ENCODE assay signal across 18 mouse cellular contexts in genomic region chr11:79535554-79535953, GRCm38 (mm10). TPM values are rescaled to one million over a fixed set of nuclear protein-coding genes. Genes with fewer than 3 reads are reported as not detected.
"Had no signal": no experiment of that assay in that cellular context is flagged by ENCODE, and none has a peak within 500 bp of the region (broad histone marks: within the 10 kb centered on the region; RNA-seq: fewer than 3 reads in every experiment).

No protein-coding gene starts in this region.

- H3K4me3 ChIP-seq: liver, embryonic 15.5 days; midbrain, embryonic 13.5 days; midbrain, embryonic 15.5 days; neural tube, embryonic 12.5 days; stomach, embryonic 15.5 days had no signal

- ATAC-seq: midbrain, embryonic 13.5 days; midbrain, embryonic 15.5 days had no signal

- H3K4me2 ChIP-seq: liver, embryonic 15.5 days; lung, embryonic 14.5 days; midbrain, embryonic 11.5 days; midbrain, embryonic 13.5 days; midbrain, embryonic 15.5 days; neural tube, embryonic 12.5 days; stomach, embryonic 15.5 days had no signal

- H3K27ac ChIP-seq: liver, embryonic 15.5 days; midbrain, embryonic 13.5 days; midbrain, embryonic 15.5 days; neural tube, embryonic 12.5 days had no signal

- H3K9ac ChIP-seq: liver, embryonic 15.5 days; lung, embryonic 14.5 days; midbrain, embryonic 13.5 days; midbrain, embryonic 15.5 days; neural tube, embryonic 12.5 days; stomach, embryonic 15.5 days had no signal

- DNase-seq: lung, adult 18-20 months; lung, embryonic 14.5 days; lung, postnatal 10 days; lung, postnatal 4 days; right cerebral cortex, postnatal 14 days; thymus, adult 18-20 months; thymus, postnatal 14 days; thymus, postnatal 36 days had no signal

- H3K27me3 ChIP-seq: liver, embryonic 15.5 days; midbrain, embryonic 13.5 days; midbrain, embryonic 15.5 days; neural tube, embryonic 12.5 days; stomach, embryonic 15.5 days had no signal

- H3K9me3 ChIP-seq: liver, embryonic 15.5 days; midbrain, embryonic 13.5 days; midbrain, embryonic 15.5 days; neural tube, embryonic 12.5 days; stomach, embryonic 15.5 days had no signal

- H3K4me1 ChIP-seq: midbrain, embryonic 15.5 days; neural tube, embryonic 12.5 days had no signal

RNA-seq across cellular contexts. Expression of gene Evi2, which starts 5.2 kb away (rescaled TPM):
- total RNA-seq: midbrain, postnatal 0 days had no signal
- polyA plus RNA-seq: testis, adult 2 months had no signal

RNA-seq across cellular contexts. Expression of gene Evi2b, which starts 12.0 kb away (rescaled TPM):
- polyA plus RNA-seq: midbrain, embryonic 13.5 days; midbrain, embryonic 15.5 days; neural tube, embryonic 12.5 days; neural tube, embryonic 14.5 days had no signal

RNA-seq across cellular contexts. Expression of gene Omg, which starts 31.7 kb away (rescaled TPM):
- polyA plus RNA-seq: liver, embryonic 15.5 days; spleen, adult 2 months; testis, adult 2 months had no signal
